Mouse (Mus musculus) testis, adult 2 months (tissue): ENCODE results near the gene Prss53. TPM values are rescaled to one million over a fixed set of nuclear protein-coding genes. Genes with fewer than 3 reads are reported as not detected.

Source experiments
- H3K27ac ChIP-seq: fragments of 200-500 bp; 2 replicates; pipeline ENCODE4 v1.5.1; 2012; ENCODE audit warnings: low read depth, low read length; ENCODE audit not compliant: control insufficient read depth, insufficient read depth
- H3K27me3 ChIP-seq: fragments of 200-500 bp; 2 replicates; pipeline ENCODE4 v1.6.1; 2012; ENCODE audit warnings: mild to moderate bottlenecking, low read length, moderate library complexity; ENCODE audit not compliant: control insufficient read depth, insufficient read depth
- H3K36me3 ChIP-seq: fragments of 200-500 bp; 2 replicates; pipeline ENCODE4 v1.6.1; 2012; ENCODE audit warnings: mild to moderate bottlenecking, low read length; ENCODE audit not compliant: control insufficient read depth, insufficient read depth
- H3K4me1 ChIP-seq: fragments of 200-500 bp; 2 replicates; pipeline ENCODE4 v1.6.1; 2012; ENCODE audit warnings: low read length; ENCODE audit not compliant: control insufficient read depth, insufficient read depth
- H3K4me3 ChIP-seq: fragments of 200-500 bp; 2 replicates; pipeline ENCODE4 v1.5.1; 2012; ENCODE audit warnings: low read depth, mild to moderate bottlenecking, low read length, moderate library complexity, mixed read lengths; ENCODE audit not compliant: control insufficient read depth
- CTCF ChIP-seq: fragments of 200-500 bp; IDR thresholded peaks from 2 replicates; pipeline ENCODE4 v1.5.1; 2012; ENCODE audit warnings: low read depth, mild to moderate bottlenecking, inconsistent platforms, low read length, moderate library complexity; ENCODE audit not compliant: control insufficient read depth, insufficient read depth, insufficient replicate concordance
- POLR2A ChIP-seq: fragments of 200-500 bp; IDR thresholded peaks from 2 replicates; pipeline ENCODE4 v1.6.1; 2012; ENCODE audit warnings: low read depth, mild to moderate bottlenecking, inconsistent platforms, low read length, moderate library complexity; ENCODE audit not compliant: control insufficient read depth
- polyA plus RNA-seq: library from polyadenylated mRNA; depleted of rRNA; stranded (reverse); fragments of >200 nt; gene quantifications from 2 replicates; pipeline ENCODE4 v1.2.3, GENCODE M21; 2012

Prss53 gene
- polyA plus RNA-seq, 1 experiment: 0.88 TPM

- Histone ChIP-seq H3K4me1 (peaks cover 2% of the 10 kb centered on the region; the same call in 1 of the 2 replicates), H3K4me3 (no peak overlapping the region), H3K36me3 (peaks cover 2% of the 10 kb centered on the region), H3K27ac (no peak overlapping the region), H3K27me3 (no peaks in the 10 kb centered on the region)
- no peak for TF ChIP-seq POLR2A
- no peak for TF ChIP-seq CTCF
Measured at GRCm38 (mm10) chr7:127887191-127887590, 3.6 kb downstream of the Prss53 start.

DNA sequence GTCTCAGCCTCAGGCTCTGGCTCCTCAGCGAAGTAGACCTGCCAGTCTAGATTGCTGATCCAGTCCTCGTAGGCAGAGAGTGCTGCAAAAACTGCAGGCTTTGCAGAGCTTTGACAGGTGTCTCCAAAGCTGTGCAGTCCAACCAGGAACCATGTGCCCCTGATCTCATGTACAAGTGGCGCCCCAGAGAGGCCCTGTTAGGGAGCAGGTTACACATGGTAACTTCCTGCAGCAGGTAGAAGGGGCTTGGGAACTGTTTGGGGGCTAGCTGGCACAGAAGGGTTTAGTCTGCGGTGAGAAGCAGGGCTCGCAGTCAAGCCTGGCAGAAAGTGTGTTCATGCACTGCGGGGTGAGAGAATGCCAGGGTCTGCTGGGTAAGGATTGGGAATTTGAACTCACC, 4.2 kb downstream of the Prss53 start:
- TF ChIP-seq CTCF: no peak
- no peak for TF ChIP-seq POLR2A
- Histone ChIP-seq H3K27ac (no peak overlapping the region), H3K4me1 (peaks cover 2% of the 10 kb centered on the region; the same call in 1 of the 2 replicates), H3K27me3 (no peaks in the 10 kb centered on the region), H3K4me3 (no peak overlapping the region), H3K36me3 (peaks cover 7% of the 10 kb centered on the region)

GRCm38 (mm10) chr7:127885951-127886350, 4.8 kb downstream of the Prss53 start:
- Histone ChIP-seq H3K36me3 (peaks cover 7% of the 10 kb centered on the region), H3K27ac (no peak overlapping the region), H3K27me3 (no peaks in the 10 kb centered on the region), H3K4me1 (peaks cover 2% of the 10 kb centered on the region; the same call in 1 of the 2 replicates), H3K4me3 (no peak overlapping the region)
- no peak for TF ChIP-seq CTCF
- no peak for TF ChIP-seq POLR2A

GRCm38 (mm10) chr7:127880431-127880830, 10.3 kb downstream of the Prss53 start:
- Histone ChIP-seq H3K36me3 (peaks cover 10% of the 10 kb centered on the region), H3K4me1 (no peaks in the 10 kb centered on the region; the same call in none of the 2 replicates), H3K4me3 (no peak overlapping the region), H3K27me3 (no peaks in the 10 kb centered on the region), H3K27ac (no peak overlapping the region)
- TF ChIP-seq POLR2A (no peak), CTCF (no peak)

GRCm38 (mm10) chr7:127879301-127879700, 11.5 kb downstream of the Prss53 start:
- Histone ChIP-seq H3K27me3 (no peaks in the 10 kb centered on the region), H3K27ac (no peak overlapping the region), H3K4me1 (peaks cover 6% of the 10 kb centered on the region), H3K36me3 (peaks cover 10% of the 10 kb centered on the region), H3K4me3 (no peak overlapping the region)
- TF ChIP-seq POLR2A: 0 out of 2 replicates have a peak, but pooled peaks have one; percentile 8
- TF ChIP-seq CTCF: no peak

DNA sequence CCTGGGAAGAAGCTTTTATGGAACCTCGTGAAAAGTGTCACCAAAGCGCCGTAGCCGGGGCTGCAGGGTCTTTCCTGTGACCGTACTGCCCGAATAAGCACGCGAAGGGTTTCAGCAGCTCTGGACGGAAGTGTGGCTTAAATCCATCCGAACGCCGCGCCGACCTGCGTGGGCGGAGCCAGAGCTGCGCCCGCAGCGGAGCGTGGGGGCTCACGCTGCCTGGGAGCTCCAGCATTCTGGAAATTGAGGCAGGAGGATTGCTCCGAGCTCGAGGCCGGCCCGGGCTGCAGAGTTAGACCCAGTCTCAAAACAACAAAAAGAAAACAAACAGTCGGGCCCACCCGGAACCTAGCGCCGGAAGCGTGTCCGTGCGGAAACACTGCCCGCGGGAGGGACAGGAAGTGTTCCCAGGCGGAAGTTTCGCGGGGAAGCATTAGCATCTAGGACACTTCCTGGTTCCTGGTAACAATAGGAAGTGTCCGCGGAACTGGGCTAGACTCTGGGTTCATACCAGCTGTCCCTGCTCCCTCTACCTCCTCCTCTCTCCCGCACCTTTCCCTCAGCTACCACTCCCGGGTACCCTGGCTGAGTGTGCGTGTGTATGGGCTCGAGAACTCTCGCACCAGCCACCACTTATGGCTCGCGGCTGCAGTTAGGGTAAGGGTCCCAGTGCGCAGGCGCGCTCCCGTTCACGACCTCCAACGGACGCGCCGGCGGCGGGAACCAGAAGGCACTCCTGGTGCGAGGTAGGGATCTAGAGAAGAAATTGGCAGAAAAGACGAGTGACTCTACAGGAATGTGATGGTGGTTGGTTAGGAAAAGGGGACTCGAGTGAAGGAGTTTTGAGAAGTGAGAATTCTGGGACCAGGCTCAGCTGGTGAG, 14.1 kb downstream of the Prss53 start, which contains the start of gene Zfp668:
TSS of gene Zfp668 (minus strand) at position 362 of the 882 bp plus-strand sequence.
- H3K4me3 ChIP-seq: peak within 1 kb of the TSS; percentile 100
- TF ChIP-seq POLR2A (peak; percentile 66), CTCF (no peak)
- H3K36me3 ChIP-seq: peaks cover 4% of the 10 kb centered on the region
- peak within 1 kb of the TSS; percentile 99 for H3K27ac ChIP-seq
- H3K27me3 ChIP-seq: no peaks in the 10 kb centered on the region
- peaks cover 6% of the 10 kb centered on the region for H3K4me1 ChIP-seq

DNA sequence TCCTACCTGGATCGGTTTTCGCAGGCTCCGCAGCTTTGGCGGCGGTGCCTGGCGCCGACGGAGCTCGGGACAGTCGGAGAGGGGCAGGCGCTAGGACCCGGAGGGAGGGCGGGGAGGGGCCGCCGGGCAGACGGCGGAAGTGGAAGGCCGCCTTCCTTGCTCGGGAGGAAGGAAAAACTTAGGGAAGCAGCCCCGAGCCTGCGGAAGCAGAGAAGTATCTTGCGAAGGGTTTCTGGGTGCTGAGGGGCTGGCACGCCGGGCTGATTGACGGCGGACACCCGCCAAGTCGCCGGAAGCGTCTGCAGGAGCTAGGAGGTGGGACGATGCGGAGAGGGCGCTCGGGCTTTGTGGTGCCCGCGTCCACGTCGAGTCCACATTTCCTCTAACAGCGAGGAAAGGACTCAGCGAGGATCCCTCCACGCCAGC, 14.7 kb downstream of the Prss53 start, which contains the start of gene Zfp646:
TSS of gene Zfp646 (plus strand) at position 181 of the 426 bp plus-strand sequence.
- Histone ChIP-seq H3K4me1 (peaks cover 6% of the 10 kb centered on the region), H3K4me3 (peak within 1 kb of the TSS; percentile 100), H3K27ac (peak within 1 kb of the TSS; percentile 99), H3K36me3 (peaks cover 3% of the 10 kb centered on the region), H3K27me3 (no peaks in the 10 kb centered on the region)
- TF ChIP-seq CTCF: no peak
- TF ChIP-seq POLR2A: no peak
